Mouse (Mus musculus) gastrocnemius, postnatal 4 days (tissue): ENCODE data around the gene Foxp1. TPM values are rescaled to one million over a fixed set of nuclear protein-coding genes. Genes with fewer than 3 reads are reported as not detected.

Experiments
- DNase-seq, 2 experiments: peaks; one replicate each; pipeline ENCODE4 v3.0.0; 2021 to 2022; ENCODE audit warnings: low spot score in 2 of 2, mixed read lengths in 2 of 2
- total RNA-seq, 2 experiments: library from RNA; stranded (reverse); gene quantifications; 2 replicates each; pipeline ENCODE4 v1.2.3; 2021

Foxp1 gene
- total RNA-seq, 2 experiments from 2014 or later: 47.2 to 50.8 TPM

- DNase-seq: peak; percentile 38 to 63
These were observed 1.4 kb downstream of the Foxp1 start for GRCm38 (mm10) chr6:99521038-99521640.

GRCm38 (mm10) chr6:99520676-99521037 lies 1.9 kb downstream of the Foxp1 start:
- DNase-seq: no peak

GRCm38 (mm10) chr6:99519806-99520675 lies 2.5 kb downstream of the Foxp1 start:
- DNase-seq: peak; percentile 30 to 50

GRCm38 (mm10) chr6:99519052-99519451 lies 3.5 kb downstream of the Foxp1 start:
- no peak for DNase-seq

- no peak for DNase-seq
These were observed 6.8 kb downstream of the Foxp1 start for GRCm38 (mm10) chr6:99515667-99516199.

GRCm38 (mm10) chr6:99511862-99512261 lies 10.7 kb downstream of the Foxp1 start:
- no peak for DNase-seq

GRCm38 (mm10) chr6:99509189-99509592 lies 13.3 kb downstream of the Foxp1 start:
- DNase-seq: peak in 1 of 2 experiments; percentile 55

GRCm38 (mm10) chr6:99506816-99507215 lies 15.7 kb downstream of the Foxp1 start:
- DNase-seq: no peak

- no peak for DNase-seq
These were observed 18.8 kb downstream of the Foxp1 start for GRCm38 (mm10) chr6:99503741-99504140.

GRCm38 (mm10) chr6:99502727-99503126 lies 19.8 kb downstream of the Foxp1 start:
- no peak for DNase-seq

GRCm38 (mm10) chr6:99502314-99502713 lies 20.2 kb downstream of the Foxp1 start:
- no peak for DNase-seq

- DNase-seq: no peak
These were observed 21.8 kb downstream of the Foxp1 start for GRCm38 (mm10) chr6:99500570-99501270.

GRCm38 (mm10) chr6:99498082-99498481 lies 24.4 kb downstream of the Foxp1 start:
- DNase-seq: no peak

GRCm38 (mm10) chr6:99496114-99496513 lies 26.4 kb downstream of the Foxp1 start:
- no peak for DNase-seq

GRCm38 (mm10) chr6:99492937-99493336 lies 29.6 kb downstream of the Foxp1 start:
- DNase-seq: no peak

GRCm38 (mm10) chr6:99491979-99492544 lies 30.5 kb downstream of the Foxp1 start:
- DNase-seq: no peak

GRCm38 (mm10) chr6:99491146-99491545 lies 31.4 kb downstream of the Foxp1 start:
- no peak for DNase-seq

GRCm38 (mm10) chr6:99489900-99490648 lies 32.4 kb downstream of the Foxp1 start:
- no peak for DNase-seq

GRCm38 (mm10) chr6:99489423-99489822 lies 33.1 kb downstream of the Foxp1 start:
- DNase-seq: no peak

- peak in 1 of 2 experiments; percentile 32 for DNase-seq
These were observed 36.5 kb downstream of the Foxp1 start for GRCm38 (mm10) chr6:99485884-99486640.
